Mouse (Mus musculus) hindbrain, embryonic 14.5 days (tissue): ENCODE measurements around the gene Frem1. TPM values are rescaled to one million over a fixed set of nuclear protein-coding genes. Genes with fewer than 3 reads are reported as not detected.

Experiments
- ATAC-seq: fragments of 200-750 bp; cut with Nextera tagmentation; 2 replicates; pipeline ENCODE4 v1.8.0; 2017; ENCODE audit warnings: moderate number of reproducible peaks, mild to moderate bottlenecking, moderate TSS enrichment, moderate library complexity; ENCODE audit not compliant: low FRiP score
- DNase-seq: peaks from one replicate; pipeline ENCODE4 v3.0.0-alpha.2; 2015; ENCODE audit warnings: low spot score
- H3K27ac ChIP-seq: fragments of 300-500 bp; sonication (generic); 2 replicates; pipeline ENCODE4 v1.5.1; 2014; ENCODE audit warnings: mild to moderate bottlenecking, moderate library complexity
- H3K27me3 ChIP-seq: fragments of 300-500 bp; sonication (generic); 2 replicates; pipeline ENCODE4 v1.6.1; 2014; ENCODE audit warnings: mild to moderate bottlenecking, low read length, mixed read lengths; ENCODE audit not compliant: control insufficient read depth, insufficient read depth
- H3K36me3 ChIP-seq: fragments of 300-500 bp; sonication (generic); replicated peaks from 2 replicates; pipeline ENCODE4 v1.6.1; 2014; ENCODE audit not compliant: control insufficient read depth, insufficient read depth
- H3K4me1 ChIP-seq: fragments of 300-500 bp; sonication (generic); replicated peaks from 2 replicates; pipeline ENCODE4 v1.6.1; 2014; ENCODE audit warnings: antibody characterized with exemption, low read length, mixed read lengths; ENCODE audit not compliant: control insufficient read depth, insufficient read depth
- H3K4me2 ChIP-seq: fragments of 300-500 bp; sonication (generic); replicated peaks from 2 replicates; pipeline ENCODE4 v1.6.1; 2014; ENCODE audit warnings: mild to moderate bottlenecking, moderate library complexity
- H3K4me3 ChIP-seq: fragments of 300-500 bp; sonication (generic); replicated peaks from 2 replicates; pipeline ENCODE4 v1.5.1; 2014; ENCODE audit warnings: mild to moderate bottlenecking, low read length
- H3K9ac ChIP-seq: fragments of 300-500 bp; sonication (generic); 2 replicates; pipeline ENCODE4 v1.6.1; 2014
- H3K9me3 ChIP-seq: fragments of 300-500 bp; sonication (generic); 2 replicates; pipeline ENCODE4 v1.6.1; 2016; ENCODE audit warnings: low read length; ENCODE audit not compliant: control insufficient read depth
- WGBS: fragments of 180-500 bp; shearing (Covaris S2); extraction: QIAGEN DNeasy Blood & Tissue Kit; methylation state at CpG from one replicate; pipeline ENCODE4 v1.1.7; 2014; 5-methylcytosine and 5-hydroxymethylcytosine counted together
- polyA plus RNA-seq: library from polyadenylated mRNA; unstranded; fragments of >200 nt; fragmentation: Nextera tagmentation; extraction: Ambion mirVana; gene quantifications from 2 replicates; pipeline ENCODE4 v1.2.1, GENCODE M21; 2014

The Frem1 gene
- polyA plus RNA-seq, 1 experiment from 2014 or later: 3.8 TPM

GRCm38 (mm10) chr4:82859131-82860125 is 192.7 kb downstream of the Frem1 start, which contains the start of gene Zdhhc21:
TSS of gene Zdhhc21 (minus strand) at chr4:82859958.
- under 1% methylated on average over 82 of the region's 82 CpGs for WGBS
- peaks cover 25% of the 10 kb centered on the region for H3K4me1 ChIP-seq
- H3K9me3 ChIP-seq: no peaks in the 10 kb centered on the region
- H3K4me3 ChIP-seq: peak within 1 kb of the TSS; percentile 81
- H3K9ac ChIP-seq: peak within 1 kb of the TSS; percentile 94
- ATAC-seq (peak; percentile 91), DNase-seq (peak; percentile 62)
- peak within 1 kb of the TSS; percentile 95 for H3K27ac ChIP-seq
- H3K27me3 ChIP-seq: no peaks in the 10 kb centered on the region
- no peaks in the 10 kb centered on the region for H3K36me3 ChIP-seq
- peak within 1 kb of the TSS; percentile 87 for H3K4me2 ChIP-seq

- H3K4me1 ChIP-seq: peaks cover 25% of the 10 kb centered on the region
- no peaks in the 10 kb centered on the region for H3K36me3 ChIP-seq
- H3K27ac ChIP-seq: peak overlapping the region; percentile 95; the same call in 1 of the 2 replicates
- 24% methylated on average over 4 of the region's 4 CpGs for WGBS
- H3K27me3 ChIP-seq: no peaks in the 10 kb centered on the region
- DNase-seq (no peak), ATAC-seq (peak; percentile 0; the same call in 1 of the 2 replicates)
- peak overlapping the region; percentile 81 for H3K4me3 ChIP-seq
- H3K9me3 ChIP-seq: no peaks in the 10 kb centered on the region
- peak overlapping the region; percentile 94 for H3K9ac ChIP-seq
- H3K4me2 ChIP-seq: peak overlapping the region; percentile 87
Observed at GRCm38 (mm10) chr4:82858431-82859010, 193.6 kb downstream of the Frem1 start.

GRCm38 (mm10) chr4:82856986-82857385 is 195.2 kb downstream of the Frem1 start:
- no peak overlapping the region for H3K4me3 ChIP-seq
- 93% methylated on average over 3 of the region's 3 CpGs for WGBS
- H3K36me3 ChIP-seq: peaks cover 5% of the 10 kb centered on the region; the same call in 1 of the 2 replicates
- no peak overlapping the region for H3K9ac ChIP-seq
- H3K27me3 ChIP-seq: no peaks in the 10 kb centered on the region
- H3K9me3 ChIP-seq: no peaks in the 10 kb centered on the region
- H3K4me1 ChIP-seq: peaks cover 25% of the 10 kb centered on the region
- DNase-seq (no peak), ATAC-seq (no peak)
- no peak overlapping the region for H3K27ac ChIP-seq
- no peak overlapping the region for H3K4me2 ChIP-seq

- DNase-seq (no peak), ATAC-seq (no peak)
- no peak overlapping the region for H3K4me2 ChIP-seq
- H3K4me3 ChIP-seq: no peak overlapping the region
- no peak overlapping the region for H3K9ac ChIP-seq
- no peak overlapping the region for H3K27ac ChIP-seq
- WGBS: 86% methylated on average over 2 of the region's 2 CpGs
- peaks cover 18% of the 10 kb centered on the region for H3K4me1 ChIP-seq
- no peaks in the 10 kb centered on the region for H3K27me3 ChIP-seq
- no peaks in the 10 kb centered on the region for H3K9me3 ChIP-seq
- H3K36me3 ChIP-seq: peaks cover 8% of the 10 kb centered on the region; the same call in 1 of the 2 replicates
Observed at GRCm38 (mm10) chr4:82853809-82854208, 198.3 kb downstream of the Frem1 start.

GRCm38 (mm10) chr4:82848552-82849234 is 203.4 kb downstream of the Frem1 start:
- Histone ChIP-seq H3K9me3 (no peaks in the 10 kb centered on the region), H3K27me3 (no peaks in the 10 kb centered on the region), H3K36me3 (peaks cover 21% of the 10 kb centered on the region), H3K4me2 (no peak overlapping the region), H3K4me1 (no peaks in the 10 kb centered on the region), H3K9ac (no peak overlapping the region), H3K4me3 (no peak overlapping the region), H3K27ac (no peak overlapping the region)
- no peak for ATAC-seq
- WGBS: 56% methylated on average over 5 of the region's 5 CpGs
- DNase-seq: no peak

Other genes with a start within 250 kb of the Frem1 start
- 16.8 and 18.7 TPM in 2 replicates for gene Zdhhc21, start 192.4 kb downstream of the Frem1 start, polyA plus RNA-seq
- not detected in 2 replicates for gene Cer1, start 167.2 kb downstream of the Frem1 start, polyA plus RNA-seq